Mouse (Mus musculus) cortical plate, adult 2 months (tissue): ENCODE results near the gene Caprin1. TPM values are rescaled to one million over a fixed set of nuclear protein-coding genes. Genes with fewer than 3 reads are reported as not detected.
A peak's percentile ranks its signal among the peaks of the same experiment; 100 is the strongest.

Source experiments
- H3K27ac ChIP-seq: fragments of 200-500 bp; 2 replicates; pipeline ENCODE4 v1.5.1; 2012; ENCODE audit warnings: low read length, control low read depth, inconsistent platforms; ENCODE audit not compliant: insufficient read depth
- H3K4me1 ChIP-seq: fragments of 200-500 bp; 2 replicates; pipeline ENCODE4 v1.6.1; 2011; ENCODE audit warnings: low read length; ENCODE audit not compliant: control insufficient read depth, insufficient read depth
- H3K4me3 ChIP-seq: fragments of 200-500 bp; 2 replicates; pipeline ENCODE4 v1.5.1; 2011; ENCODE audit warnings: mild to moderate bottlenecking, low read length, control low read depth; ENCODE audit not compliant: insufficient read depth
- CTCF ChIP-seq: fragments of 200-500 bp; IDR thresholded peaks from 2 replicates; pipeline ENCODE4 v1.5.1; 2011; ENCODE audit warnings: mild to moderate bottlenecking, control low read depth, low read length; ENCODE audit not compliant: insufficient read depth; ENCODE audit errors: extremely low read depth
- POLR2A ChIP-seq: fragments of 200-500 bp; IDR thresholded peaks from 2 replicates; pipeline ENCODE4 v1.6.1; 2011; ENCODE audit warnings: mild to moderate bottlenecking, low read length, control low read depth; ENCODE audit not compliant: insufficient read depth; ENCODE audit errors: extremely low read depth
- polyA plus RNA-seq: library from polyadenylated mRNA; depleted of rRNA; stranded (reverse); fragments of >200 nt; gene quantifications from 2 replicates; pipeline ENCODE4 v1.2.3, GENCODE M21; 2012

Gene Caprin1
- polyA plus RNA-seq, 1 experiment: 143 TPM

GRCm38 (mm10) chr2:103803770-103804530, 6.5 kb upstream of the Caprin1 start:
- H3K27ac ChIP-seq: no peak overlapping the region
- H3K4me3 ChIP-seq: no peak overlapping the region
- TF ChIP-seq CTCF (no peak), POLR2A (no peak)
- no peaks in the 10 kb centered on the region for H3K4me1 ChIP-seq

GRCm38 (mm10) chr2:103802422-103802821, 5.0 kb upstream of the Caprin1 start:
- Histone ChIP-seq H3K4me1 (no peaks in the 10 kb centered on the region), H3K4me3 (no peak overlapping the region), H3K27ac (no peak overlapping the region)
- TF ChIP-seq POLR2A (no peak), CTCF (no peak)

- TF ChIP-seq POLR2A: 0 out of 2 replicates have a peak, but pooled peaks have one; percentile 31
- no peak for TF ChIP-seq CTCF
- Histone ChIP-seq H3K4me3 (peak overlapping the region; percentile 98), H3K4me1 (peaks cover 3% of the 10 kb centered on the region; the same call in 1 of the 2 replicates), H3K27ac (peak overlapping the region; percentile 97)
Measured at GRCm38 (mm10) chr2:103796861-103797466, 485 bp downstream of the Caprin1 start.

- H3K27ac ChIP-seq: peak overlapping the region; percentile 87
- H3K4me3 ChIP-seq: peak overlapping the region; percentile 98
- H3K4me1 ChIP-seq: peaks cover 3% of the 10 kb centered on the region; the same call in 1 of the 2 replicates
- no peak for TF ChIP-seq CTCF
- no peak for TF ChIP-seq POLR2A
Measured at GRCm38 (mm10) chr2:103796211-103796860, 1.1 kb downstream of the Caprin1 start.

GRCm38 (mm10) chr2:103795843-103796210, 1.6 kb downstream of the Caprin1 start:
- Histone ChIP-seq H3K4me1 (peaks cover 3% of the 10 kb centered on the region; the same call in 1 of the 2 replicates), H3K27ac (0 out of 2 replicates have a peak overlapping the region, but pooled peaks have one; percentile 87), H3K4me3 (peak overlapping the region; percentile 98)
- TF ChIP-seq POLR2A (0 out of 2 replicates have a peak, but pooled peaks have one; percentile 8), CTCF (no peak)

- Histone ChIP-seq H3K4me3 (no peak overlapping the region), H3K27ac (no peak overlapping the region), H3K4me1 (peaks cover 3% of the 10 kb centered on the region)
- TF ChIP-seq POLR2A: no peak
- TF ChIP-seq CTCF: no peak
Measured at GRCm38 (mm10) chr2:103792009-103792408, 5.4 kb downstream of the Caprin1 start.

GRCm38 (mm10) chr2:103785735-103786134, 11.7 kb downstream of the Caprin1 start:
- no peak for TF ChIP-seq CTCF
- TF ChIP-seq POLR2A: no peak
- no peaks in the 10 kb centered on the region; the same call in 1 of the 2 replicates for H3K4me1 ChIP-seq
- no peak overlapping the region for H3K27ac ChIP-seq
- no peak overlapping the region for H3K4me3 ChIP-seq

- Histone ChIP-seq H3K4me1 (no peaks in the 10 kb centered on the region; the same call in 1 of the 2 replicates), H3K27ac (no peak overlapping the region), H3K4me3 (no peak overlapping the region)
- peak; percentile 25; the same call in 1 of the 2 replicates for TF ChIP-seq CTCF
- TF ChIP-seq POLR2A: no peak
Measured at GRCm38 (mm10) chr2:103784621-103785020, 12.8 kb downstream of the Caprin1 start.

- Histone ChIP-seq H3K4me1 (no peaks in the 10 kb centered on the region), H3K4me3 (no peak overlapping the region), H3K27ac (no peak overlapping the region)
- TF ChIP-seq POLR2A (no peak), CTCF (no peak)
Measured at GRCm38 (mm10) chr2:103762492-103762891, 35.0 kb downstream of the Caprin1 start.
